Mouse (Mus musculus) liver, embryonic 16.5 days (tissue): ENCODE measurements around the gene Vdac2. TPM values are rescaled to one million over a fixed set of nuclear protein-coding genes. Genes with fewer than 3 reads are reported as not detected.

Experiments
- ATAC-seq: fragments of 200-750 bp; cut with Nextera tagmentation; 2 replicates; pipeline ENCODE4 v1.8.0; 2017; ENCODE audit warnings: low read depth, mild to moderate bottlenecking, moderate number of reproducible peaks, moderate library complexity
- H3K27ac ChIP-seq: fragments of 300-500 bp; sonication (generic); 2 replicates; pipeline ENCODE4 v1.5.1; 2014; ENCODE audit warnings: mild to moderate bottlenecking, low read length
- H3K27me3 ChIP-seq: fragments of 300-500 bp; sonication (generic); 2 replicates; pipeline ENCODE4 v1.6.1; 2014; ENCODE audit warnings: low read depth, low read length, mixed read lengths; ENCODE audit not compliant: control insufficient read depth, insufficient read depth
- H3K36me3 ChIP-seq: fragments of 300-500 bp; sonication (generic); 2 replicates; pipeline ENCODE4 v1.6.1; 2014; ENCODE audit warnings: mild to moderate bottlenecking; ENCODE audit not compliant: control insufficient read depth, insufficient read depth
- H3K4me1 ChIP-seq: fragments of 300-500 bp; sonication (generic); 2 replicates; pipeline ENCODE4 v1.6.1; 2014; ENCODE audit warnings: low read depth, low read length, mixed read lengths; ENCODE audit not compliant: control insufficient read depth
- H3K4me2 ChIP-seq: fragments of 300-500 bp; sonication (generic); 2 replicates; pipeline ENCODE4 v1.6.1; 2014; ENCODE audit warnings: low read depth, low read length, mixed read lengths
- H3K4me3 ChIP-seq: fragments of 300-500 bp; sonication (generic); 2 replicates; pipeline ENCODE4 v1.5.1; 2014; ENCODE audit warnings: low read depth, mild to moderate bottlenecking, low read length
- H3K9ac ChIP-seq: fragments of 300-500 bp; sonication (generic); 2 replicates; pipeline ENCODE4 v1.6.1; 2014; ENCODE audit warnings: low read depth, low read length
- H3K9me3 ChIP-seq: fragments of 300-500 bp; sonication (generic); replicated peaks from 2 replicates; pipeline ENCODE4 v1.6.1; 2016; ENCODE audit warnings: low read length; ENCODE audit not compliant: control insufficient read depth
- WGBS: fragments of 180-500 bp; shearing (Covaris S2); extraction: QIAGEN DNeasy Blood & Tissue Kit; methylation state at CpG from one replicate; pipeline ENCODE4 v1.1.7; 2014; ENCODE audit not compliant: insufficient replicate concordance; 5-methylcytosine and 5-hydroxymethylcytosine counted together
- polyA plus RNA-seq: library from polyadenylated mRNA; unstranded; fragments of >200 nt; fragmentation: Nextera tagmentation; extraction: Ambion mirVana; gene quantifications from 2 replicates; pipeline ENCODE4 v1.2.1, GENCODE M21; 2015

The Vdac2 gene
- polyA plus RNA-seq, 1 experiment from 2014 or later, result 98.4 TPM

GRCm38 (mm10) chr14:21801624-21802023 is 23.4 kb upstream of the Vdac2 start:
- Histone ChIP-seq H3K4me3 (no peak overlapping the region), H3K9me3 (no peaks in the 10 kb centered on the region), H3K27me3 (no peaks in the 10 kb centered on the region), H3K27ac (no peak overlapping the region), H3K9ac (no peak overlapping the region), H3K4me1 (peaks cover 4% of the 10 kb centered on the region), H3K4me2 (no peak overlapping the region), H3K36me3 (no peaks in the 10 kb centered on the region)
- no peak for ATAC-seq
- WGBS, result 74% methylated on average over 7 of the region's 7 CpGs

GRCm38 (mm10) chr14:21802543-21803206 is 22.4 kb upstream of the Vdac2 start:
- 78% methylated on average over 6 of the region's 6 CpGs for WGBS
- Histone ChIP-seq H3K27me3 (no peaks in the 10 kb centered on the region), H3K9me3 (no peaks in the 10 kb centered on the region), H3K4me3 (no peak overlapping the region), H3K27ac (no peak overlapping the region), H3K4me2 (no peak overlapping the region), H3K9ac (no peak overlapping the region), H3K4me1 (peaks cover 8% of the 10 kb centered on the region), H3K36me3 (no peaks in the 10 kb centered on the region)
- ATAC-seq, result no peak

- Histone ChIP-seq H3K4me3 (no peak overlapping the region), H3K27me3 (no peaks in the 10 kb centered on the region), H3K4me2 (no peak overlapping the region), H3K9ac (no peak overlapping the region), H3K27ac (no peak overlapping the region), H3K36me3 (no peaks in the 10 kb centered on the region), H3K4me1 (peaks cover 8% of the 10 kb centered on the region), H3K9me3 (no peaks in the 10 kb centered on the region)
- ATAC-seq, result no peak
- WGBS, result 62% methylated on average over 2 of the region's 2 CpGs
Observed at GRCm38 (mm10) chr14:21806203-21806602, 18.8 kb upstream of the Vdac2 start.

- no peaks in the 10 kb centered on the region for H3K27me3 ChIP-seq
- H3K4me2 ChIP-seq, result no peak overlapping the region
- peaks cover 8% of the 10 kb centered on the region for H3K4me1 ChIP-seq
- H3K9me3 ChIP-seq, result no peaks in the 10 kb centered on the region
- 22% methylated on average over 3 of the region's 3 CpGs for WGBS
- no peak overlapping the region; the same call in 1 of the 2 replicates for H3K27ac ChIP-seq
- H3K36me3 ChIP-seq, result no peaks in the 10 kb centered on the region
- H3K9ac ChIP-seq, result peak overlapping the region; percentile 8; the same call in 1 of the 2 replicates
- peak; percentile 24; the same call in 1 of the 2 replicates for ATAC-seq
- no peak overlapping the region for H3K4me3 ChIP-seq
Observed at GRCm38 (mm10) chr14:21806631-21807160, 18.3 kb upstream of the Vdac2 start.

- H3K9me3 ChIP-seq, result no peaks in the 10 kb centered on the region
- H3K4me2 ChIP-seq, result no peak overlapping the region
- no peaks in the 10 kb centered on the region for H3K36me3 ChIP-seq
- no peak overlapping the region for H3K27ac ChIP-seq
- no peak overlapping the region for H3K4me3 ChIP-seq
- WGBS, result 70% methylated on average over 8 of the region's 8 CpGs
- no peak for ATAC-seq
- H3K27me3 ChIP-seq, result no peaks in the 10 kb centered on the region
- peaks cover 13% of the 10 kb centered on the region for H3K4me1 ChIP-seq
- no peak overlapping the region for H3K9ac ChIP-seq
Observed at GRCm38 (mm10) chr14:21808208-21808922, 16.7 kb upstream of the Vdac2 start.

GRCm38 (mm10) chr14:21809418-21809817 is 15.6 kb upstream of the Vdac2 start:
- no peak overlapping the region for H3K4me2 ChIP-seq
- H3K9ac ChIP-seq, result no peak overlapping the region
- H3K27me3 ChIP-seq, result no peaks in the 10 kb centered on the region
- no peak overlapping the region for H3K4me3 ChIP-seq
- no peak overlapping the region for H3K27ac ChIP-seq
- H3K36me3 ChIP-seq, result no peaks in the 10 kb centered on the region
- H3K9me3 ChIP-seq, result no peaks in the 10 kb centered on the region
- ATAC-seq, result no peak
- peaks cover 20% of the 10 kb centered on the region for H3K4me1 ChIP-seq
- WGBS, result 64% methylated on average over 2 of the region's 2 CpGs

- WGBS, result 49% methylated on average over 4 of the region's 4 CpGs
- Histone ChIP-seq H3K36me3 (no peaks in the 10 kb centered on the region), H3K4me3 (no peak overlapping the region), H3K9ac (no peak overlapping the region), H3K4me1 (peaks cover 19% of the 10 kb centered on the region), H3K27ac (0 out of 2 replicates have a peak overlapping the region, but pooled peaks have one; percentile 5), H3K4me2 (no peak overlapping the region), H3K27me3 (no peaks in the 10 kb centered on the region), H3K9me3 (no peaks in the 10 kb centered on the region)
- no peak for ATAC-seq
Observed at GRCm38 (mm10) chr14:21811301-21811700, 13.7 kb upstream of the Vdac2 start.

- peak overlapping the region; percentile 5; the same call in 1 of the 2 replicates for H3K27ac ChIP-seq
- H3K9ac ChIP-seq, result no peak overlapping the region
Observed at GRCm38 (mm10) chr14:21811744-21812393, 13.2 kb upstream of the Vdac2 start.

More at GRCm38 (mm10) chr14:21811744-21812393, 13.2 kb upstream of the Vdac2 start:
- H3K36me3 ChIP-seq, result no peaks in the 10 kb centered on the region
- H3K4me3 ChIP-seq, result no peak overlapping the region
- no peak for ATAC-seq
- H3K9me3 ChIP-seq, result no peaks in the 10 kb centered on the region
- H3K27me3 ChIP-seq, result no peaks in the 10 kb centered on the region
- H3K4me2 ChIP-seq, result no peak overlapping the region
- H3K4me1 ChIP-seq, result peaks cover 14% of the 10 kb centered on the region
- 64% methylated on average over 10 of the region's 10 CpGs for WGBS
